Mouse (Mus musculus) telencephalon, adult 2 months (tissue): ENCODE results near the gene Mllt11.
"Not testable (repeated sequence)": the region's sequence is repeated elsewhere in the genome, so short reads cannot be mapped to it uniquely, and the experiment has no call there.

Source experiments
- DNase-seq: peaks from one replicate; pipeline ENCODE4 v3.0.0-alpha.2; 2011; ENCODE audit warnings: low read depth, low spot score

The Mllt11 gene

DNA sequence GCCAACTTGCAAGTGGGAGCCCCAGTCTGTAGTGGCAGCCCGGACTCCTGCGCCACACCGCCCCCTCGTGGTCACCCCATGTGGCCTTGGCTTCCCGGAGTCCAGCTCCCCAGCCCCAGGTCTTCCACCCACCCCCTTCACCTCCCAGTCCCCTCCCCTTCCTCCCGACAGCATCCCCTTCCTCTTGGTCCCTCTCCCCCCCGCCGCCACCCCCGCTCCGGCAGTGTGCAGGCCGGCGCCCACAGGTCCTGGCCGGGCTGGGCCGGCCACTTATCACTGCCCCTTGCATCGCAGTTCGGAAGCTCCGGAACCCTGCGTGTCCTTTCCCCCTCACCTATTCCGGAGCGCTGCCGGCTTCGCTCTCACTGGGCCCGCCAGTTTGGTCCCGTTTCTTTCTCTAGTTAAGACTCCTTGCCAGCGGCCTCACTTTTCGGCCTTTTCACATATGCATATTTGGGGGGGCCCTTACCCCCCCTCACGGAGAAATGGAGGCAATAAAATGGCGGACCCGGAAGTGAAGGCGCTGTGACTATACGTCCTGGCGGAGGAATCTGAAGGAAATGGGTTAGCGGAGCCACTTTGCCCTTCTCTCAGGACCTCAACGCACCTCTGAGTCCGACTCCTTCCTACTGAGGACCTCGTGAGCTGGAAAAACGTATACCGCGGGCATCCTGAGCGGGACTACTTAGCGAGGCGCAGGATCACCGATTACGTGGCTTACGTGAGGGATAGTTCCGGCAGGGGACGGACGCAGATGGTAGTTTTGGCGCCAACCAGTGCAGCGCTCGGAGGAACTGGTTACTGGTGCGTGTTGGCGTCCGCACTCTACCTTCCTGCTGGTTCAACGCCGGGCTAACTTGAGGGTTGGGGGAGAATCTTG is 14.5 kb downstream of the Mllt11 start, which contains the start of gene Gabpb2:
TSS of gene Gabpb2 (minus strand) at position 662 of the 880 bp plus-strand sequence.
- DNase-seq, result peak; percentile 89

DNA sequence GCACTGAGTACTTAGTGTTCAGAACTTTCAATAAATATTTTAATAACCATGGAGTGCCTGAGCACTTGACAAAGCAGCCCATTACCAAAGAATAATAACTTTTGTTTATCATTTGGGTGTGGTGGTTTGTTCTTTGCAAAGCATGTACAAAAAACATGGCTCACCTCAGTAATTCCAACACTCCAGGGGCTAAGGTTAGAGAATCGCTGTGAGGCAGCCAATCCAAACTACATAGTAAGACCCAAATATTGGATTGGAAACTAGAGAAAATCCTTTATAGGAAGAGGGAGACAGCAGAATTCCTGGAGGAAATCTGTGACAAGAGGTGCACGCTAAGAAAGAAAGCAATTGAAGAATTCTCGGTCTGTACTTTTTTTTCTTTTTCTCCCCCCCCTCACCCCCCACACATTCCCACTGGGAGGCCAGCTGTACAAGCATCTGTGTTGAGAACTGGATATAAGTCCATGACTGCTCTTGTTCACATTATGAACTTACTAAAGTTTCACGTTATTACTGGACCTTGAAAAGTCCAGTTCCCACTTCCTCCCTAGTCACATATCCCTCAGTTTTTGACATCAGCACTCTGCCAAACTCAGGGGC is 15.2 kb downstream of the Mllt11 start:
- no peak for DNase-seq

DNA sequence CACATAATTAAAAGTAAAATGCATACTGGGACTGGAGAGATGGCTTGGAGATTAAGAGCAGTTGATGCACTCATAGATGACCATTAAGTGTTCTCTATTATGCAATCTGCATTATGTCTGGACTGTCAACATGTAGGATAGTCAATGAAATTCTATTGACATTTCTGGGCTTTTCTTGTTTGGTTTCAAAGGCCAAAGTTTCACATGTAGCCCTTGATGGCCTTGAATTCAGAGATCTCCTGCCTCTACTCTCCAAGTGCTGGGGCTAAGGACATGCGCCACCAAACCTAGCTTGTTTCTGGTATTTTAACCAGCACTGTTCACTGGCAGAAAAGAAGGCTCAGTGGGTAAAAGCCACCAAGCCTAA is 18.4 kb downstream of the Mllt11 start:
- DNase-seq, result no peak

DNA sequence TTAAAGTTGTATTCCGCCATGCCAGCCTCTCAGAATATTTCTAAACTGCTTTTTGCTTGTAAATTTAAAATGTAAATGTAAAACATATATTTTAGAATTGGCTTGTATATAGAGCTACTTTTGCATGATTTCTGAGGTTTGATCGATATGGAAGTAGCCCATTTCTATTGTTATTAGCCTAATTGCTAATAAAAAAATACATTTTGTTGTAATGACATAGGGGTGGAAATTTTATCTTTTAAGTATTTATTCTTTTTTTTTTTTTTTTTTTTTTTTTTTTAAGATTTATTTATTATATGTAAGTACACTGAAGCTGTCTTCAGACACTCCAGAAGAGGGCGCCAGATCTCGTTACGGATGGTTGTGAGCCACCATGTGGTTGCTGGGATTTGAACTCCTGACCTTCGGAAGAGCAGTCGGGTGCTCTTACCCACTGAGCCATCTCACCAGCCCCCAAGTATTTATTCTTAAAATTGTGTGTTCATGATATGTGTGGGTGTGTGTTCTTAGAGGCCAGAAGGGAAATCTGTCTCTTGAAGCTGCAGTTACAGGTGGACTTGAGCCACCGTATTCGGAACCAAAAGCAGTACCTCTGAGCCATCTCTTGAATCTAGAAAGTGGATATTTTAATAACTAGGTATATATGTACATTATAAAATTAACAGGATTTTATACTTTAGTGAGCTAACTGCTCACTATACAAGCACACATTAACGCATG is 18.9 kb downstream of the Mllt11 start:
- not testable (repeated sequence) for DNase-seq

DNA sequence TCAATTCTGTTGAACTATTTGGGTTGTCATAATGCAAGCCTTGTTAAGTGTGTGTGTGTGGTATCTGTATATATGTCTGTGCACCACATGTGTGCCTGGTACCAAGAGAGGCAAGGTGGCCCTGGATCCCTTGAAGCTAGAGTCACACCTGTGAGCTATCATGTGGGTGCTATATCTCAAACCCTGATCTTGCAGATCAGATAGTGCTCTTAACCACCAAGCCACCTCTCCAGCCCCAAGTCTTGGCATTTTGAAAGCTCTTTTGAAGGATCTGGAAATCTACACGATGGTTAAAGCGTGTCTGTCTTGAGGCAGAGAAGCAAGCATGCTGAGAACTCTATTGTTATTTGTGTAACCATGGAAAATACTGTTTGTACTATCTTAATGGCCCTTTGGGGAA is 21.4 kb downstream of the Mllt11 start:
- no peak for DNase-seq

DNA sequence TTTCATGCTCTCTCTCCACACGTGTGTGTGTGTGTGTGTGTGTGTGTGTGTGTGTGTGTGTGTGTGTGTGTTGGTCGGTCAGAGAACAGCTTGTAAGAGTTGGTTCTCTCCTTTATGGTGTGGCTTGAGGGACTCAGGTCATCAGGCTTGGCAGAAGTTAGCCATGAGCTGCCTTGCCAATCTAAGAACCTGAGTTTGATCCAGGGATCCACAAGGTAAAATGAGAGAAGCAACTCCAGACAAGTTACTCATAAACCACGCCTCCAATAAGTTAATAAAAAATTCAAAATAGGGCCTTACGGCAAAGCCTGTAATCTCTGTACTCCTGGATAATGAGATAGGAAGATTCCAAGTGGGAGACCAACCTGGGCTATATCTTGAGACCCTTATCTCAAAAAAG is 23.7 kb downstream of the Mllt11 start:
- DNase-seq, result no peak

DNA sequence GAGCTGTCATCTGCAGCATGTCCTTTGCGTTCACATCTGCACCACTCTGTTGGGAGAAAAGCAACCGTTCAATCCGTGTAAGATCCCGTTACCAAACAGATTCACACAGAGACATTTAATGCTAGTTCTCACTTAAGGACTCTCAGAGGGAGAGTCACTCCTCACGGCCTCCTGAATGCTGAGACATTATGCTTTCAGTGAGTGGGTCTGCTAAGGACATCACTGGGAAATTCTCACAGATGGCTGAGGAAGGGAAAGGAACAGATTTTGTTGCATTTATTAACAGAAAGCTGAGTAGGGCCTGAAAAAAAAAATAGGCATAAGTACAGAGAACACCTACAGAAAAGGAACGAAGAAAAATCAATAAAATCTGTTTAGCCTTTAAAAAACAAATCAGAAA is 28.1 kb downstream of the Mllt11 start:
- DNase-seq, result peak; percentile 66

DNA sequence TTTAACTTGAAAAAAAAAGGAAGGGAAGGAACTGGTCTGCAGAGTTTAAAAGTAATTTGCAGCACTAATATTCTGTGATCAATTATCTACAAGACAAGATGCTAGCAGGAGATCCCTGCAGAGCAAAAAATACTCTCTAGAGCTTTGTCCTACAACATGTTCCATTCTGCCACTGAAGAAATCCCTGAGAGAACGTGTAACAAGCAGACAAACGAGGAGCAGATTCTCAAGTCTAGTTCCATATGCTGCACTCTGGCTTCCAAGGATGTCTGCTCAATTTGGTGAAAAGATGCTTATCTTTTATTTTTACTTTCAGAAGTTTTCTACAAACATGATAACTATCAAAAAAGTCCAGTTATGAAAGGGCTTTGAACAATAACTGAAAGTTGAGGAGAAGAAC is 31.4 kb downstream of the Mllt11 start:
- DNase-seq, result peak; percentile 48

DNA sequence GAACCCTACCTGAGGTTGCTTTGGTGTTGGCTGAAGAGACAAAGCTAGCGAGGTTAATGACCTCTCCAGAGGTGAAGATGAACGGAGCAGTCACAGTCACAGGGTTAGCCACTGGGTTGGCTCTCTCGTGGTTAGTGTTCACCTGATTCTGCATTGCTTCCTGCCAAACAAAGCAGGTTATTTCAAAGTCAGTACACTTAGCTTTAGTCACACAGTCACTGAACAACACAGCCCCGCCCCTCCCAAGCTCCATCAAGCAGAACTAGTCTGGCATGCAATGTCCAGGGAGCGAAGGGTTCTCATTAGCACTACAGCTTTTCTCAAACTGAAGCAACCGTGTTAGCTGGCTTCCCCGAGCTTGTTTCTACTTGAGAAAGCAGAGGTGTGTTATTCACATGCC is 31.8 kb downstream of the Mllt11 start:
- DNase-seq, result no peak

DNA sequence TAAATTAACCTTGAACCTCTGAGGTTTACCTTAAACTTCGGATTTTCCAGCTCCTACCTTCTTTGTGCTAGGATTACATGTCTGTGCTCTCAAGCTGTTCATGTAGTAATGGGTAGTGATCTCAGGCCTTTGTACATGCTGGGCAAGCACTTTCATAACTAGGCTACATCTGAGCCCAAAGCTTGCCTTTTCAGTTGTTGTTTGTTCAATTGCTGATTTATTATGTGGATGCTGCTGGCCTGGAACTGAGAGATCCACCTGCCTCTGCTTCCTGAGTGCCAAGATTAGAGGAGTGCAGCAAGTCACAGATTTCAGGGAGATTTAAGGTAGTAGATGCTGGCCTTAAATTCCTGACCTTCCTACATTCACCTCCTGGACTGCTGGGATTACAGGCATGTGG is 32.9 kb downstream of the Mllt11 start:
- no peak for DNase-seq

DNA sequence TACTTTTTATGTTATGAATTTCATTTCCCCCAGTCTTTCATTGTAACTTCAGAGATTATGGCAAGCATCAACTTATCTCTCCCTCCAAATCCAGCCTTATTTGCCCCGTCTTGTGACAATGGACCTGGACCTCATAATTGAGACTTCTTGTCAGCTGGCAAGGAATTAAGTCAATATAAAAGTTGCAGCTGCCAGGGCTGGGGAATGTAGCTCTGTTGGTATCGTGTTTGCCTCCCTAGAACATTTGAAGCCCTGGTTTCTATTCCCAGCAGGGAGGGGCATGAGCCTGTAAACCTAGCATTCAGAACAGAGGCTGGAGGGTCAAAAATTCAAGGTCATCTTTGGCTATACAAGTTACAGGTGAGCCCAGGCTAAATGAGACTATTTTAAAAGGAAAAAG is 36.2 kb downstream of the Mllt11 start:
- no peak for DNase-seq

DNA sequence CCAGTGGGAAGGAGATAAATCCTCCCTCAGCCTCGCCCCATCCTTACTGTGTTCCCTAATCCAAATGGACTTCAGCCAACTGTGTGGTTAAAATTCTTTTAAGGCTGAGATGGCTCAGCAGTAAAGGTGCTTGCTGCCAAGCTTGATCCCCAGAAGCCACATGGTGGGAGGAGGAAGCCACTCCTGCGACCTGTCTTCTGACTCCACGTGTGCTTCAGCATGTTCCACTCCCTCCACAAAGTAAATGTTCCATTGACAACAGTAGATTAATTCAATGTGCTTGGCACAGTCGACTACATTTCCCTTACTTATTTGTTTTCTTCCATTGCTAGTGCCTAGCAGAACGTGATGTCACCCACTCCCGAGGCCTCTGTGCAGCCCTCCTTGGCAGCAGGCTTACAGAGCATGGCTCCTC is 37.2 kb downstream of the Mllt11 start:
- DNase-seq, result no peak

DNA sequence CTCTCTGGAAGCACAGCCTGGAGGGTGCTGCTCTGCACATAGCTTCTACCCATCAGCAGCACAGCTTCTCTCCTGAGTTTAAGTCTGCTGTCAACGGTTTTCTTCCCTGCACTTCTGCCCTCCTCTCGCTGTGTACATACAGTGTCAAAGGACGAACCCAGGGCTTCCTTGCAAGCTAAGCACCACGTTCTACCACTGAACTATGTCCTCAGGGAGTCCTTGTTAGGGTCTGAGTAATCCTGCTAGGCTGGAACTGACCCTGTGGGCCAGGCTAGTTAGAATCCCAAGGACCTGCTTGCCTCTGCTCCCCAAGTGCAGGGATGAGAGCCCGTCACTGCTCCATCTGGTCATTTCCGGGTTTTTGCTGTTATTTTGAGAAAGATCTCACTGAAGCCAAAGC is 45.1 kb downstream of the Mllt11 start:
- no peak for DNase-seq

DNA sequence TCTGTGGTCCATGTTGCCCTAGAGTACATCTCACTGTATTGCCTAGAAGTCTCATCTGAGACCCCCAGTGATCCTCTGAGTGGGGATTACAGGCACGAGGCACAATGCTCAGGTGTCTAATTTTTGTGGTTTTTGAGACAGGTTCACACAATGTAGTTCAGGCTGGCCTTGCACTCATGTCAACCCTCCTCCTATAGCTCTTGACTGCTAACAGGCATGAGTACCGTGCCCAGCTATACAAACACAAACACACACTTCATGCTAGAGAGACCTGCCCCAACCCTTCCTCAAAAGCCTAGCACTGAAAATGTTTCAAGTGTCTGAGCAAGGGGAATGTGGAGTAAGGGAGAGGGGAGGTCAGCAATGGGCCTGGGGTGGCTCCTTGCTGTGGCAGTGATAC is 45.9 kb downstream of the Mllt11 start:
- DNase-seq, result no peak

DNA sequence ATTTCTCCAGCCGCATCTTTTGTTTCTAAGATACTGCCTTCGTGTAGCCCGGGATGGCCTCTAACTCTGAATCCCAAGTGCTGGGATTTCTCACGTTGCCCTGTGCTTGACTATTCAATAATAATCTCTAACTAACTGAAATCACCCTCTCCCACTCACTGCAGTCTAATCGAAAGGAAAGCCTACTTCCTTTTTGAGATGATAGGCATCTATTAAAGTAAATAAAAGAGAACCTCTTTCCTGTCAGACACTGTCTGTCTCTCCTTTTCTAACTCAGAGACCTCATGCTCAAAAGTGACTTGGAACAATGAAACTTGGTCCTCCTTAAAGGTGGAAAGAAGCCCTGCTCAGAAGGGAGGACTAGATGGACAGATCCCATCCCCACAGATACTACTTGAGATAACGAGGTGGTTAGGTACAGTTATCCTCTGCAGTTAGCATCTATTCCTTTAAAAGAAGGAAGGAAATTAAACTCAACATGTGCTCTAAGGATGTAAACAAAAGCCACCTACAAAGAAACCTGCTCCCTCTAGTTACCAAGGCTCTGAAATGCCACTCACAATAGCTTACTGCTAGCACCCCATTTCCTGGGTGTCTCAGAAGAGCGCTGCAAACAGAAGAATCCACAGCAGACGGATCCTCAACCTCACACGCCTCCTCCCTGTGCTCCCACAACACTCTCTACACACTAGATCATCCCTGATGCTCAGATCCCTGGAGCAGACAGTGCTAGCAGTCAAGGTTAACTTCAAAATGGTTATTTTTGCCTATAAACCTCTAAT is 47.0 kb downstream of the Mllt11 start:
- DNase-seq, result no peak

DNA sequence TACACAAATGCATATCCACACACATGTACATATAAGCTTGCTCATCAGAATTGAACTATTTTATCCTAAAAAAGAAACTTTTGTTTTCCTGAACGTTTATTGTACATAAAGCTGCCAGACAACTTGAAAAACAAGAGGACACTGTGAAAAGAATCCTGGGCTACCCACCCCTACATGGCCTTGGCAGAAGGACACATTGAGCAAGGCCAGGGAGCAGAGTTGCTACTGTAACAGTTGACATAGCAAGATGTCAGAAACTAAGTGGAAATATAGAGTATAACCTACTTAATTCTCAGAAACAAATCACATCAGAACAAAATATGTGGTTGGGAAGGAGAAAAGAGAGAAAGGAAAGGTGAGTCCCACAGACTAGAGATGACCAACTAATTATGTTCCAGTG is 50.1 kb downstream of the Mllt11 start:
- no peak for DNase-seq

DNA sequence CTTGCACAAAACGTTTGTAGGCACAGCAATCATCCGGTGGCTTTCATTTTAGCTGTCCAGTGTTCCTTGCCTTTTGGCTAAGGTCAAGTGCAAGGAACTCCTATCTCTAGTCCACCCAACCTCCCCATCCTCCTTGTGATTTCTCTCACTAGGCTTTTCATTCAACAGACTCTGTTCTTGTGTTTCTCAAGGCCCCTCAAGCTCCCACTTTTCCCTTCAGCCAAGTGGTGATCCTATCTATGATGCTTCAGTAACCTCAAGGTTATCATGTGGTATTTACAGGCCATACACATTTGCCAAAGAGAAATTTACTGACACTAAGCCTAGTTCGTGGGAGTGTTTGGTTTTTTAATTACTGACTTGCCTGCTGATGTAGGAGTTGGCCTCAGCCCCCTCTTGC is 52.1 kb downstream of the Mllt11 start:
- no peak for DNase-seq

DNA sequence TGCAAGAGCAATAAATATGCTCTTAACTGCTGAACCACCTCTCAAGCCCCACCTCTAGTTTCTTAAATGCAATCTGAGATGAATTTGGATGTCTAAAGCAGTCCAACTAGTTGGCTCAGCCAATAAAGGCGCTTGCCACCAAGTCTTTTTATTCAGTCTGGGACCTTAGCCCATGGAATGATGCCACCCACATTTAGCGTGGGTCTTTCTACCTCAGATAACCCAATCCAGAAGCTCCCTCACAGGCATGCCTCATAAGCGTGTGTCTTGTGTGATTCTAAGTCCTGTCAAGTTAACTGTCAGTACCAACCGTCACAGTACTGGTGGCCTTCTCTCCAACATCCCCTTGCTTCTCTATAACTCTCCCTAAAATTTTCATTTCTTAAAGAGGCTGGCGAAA is 53.0 kb downstream of the Mllt11 start:
- DNase-seq, result no peak

DNA sequence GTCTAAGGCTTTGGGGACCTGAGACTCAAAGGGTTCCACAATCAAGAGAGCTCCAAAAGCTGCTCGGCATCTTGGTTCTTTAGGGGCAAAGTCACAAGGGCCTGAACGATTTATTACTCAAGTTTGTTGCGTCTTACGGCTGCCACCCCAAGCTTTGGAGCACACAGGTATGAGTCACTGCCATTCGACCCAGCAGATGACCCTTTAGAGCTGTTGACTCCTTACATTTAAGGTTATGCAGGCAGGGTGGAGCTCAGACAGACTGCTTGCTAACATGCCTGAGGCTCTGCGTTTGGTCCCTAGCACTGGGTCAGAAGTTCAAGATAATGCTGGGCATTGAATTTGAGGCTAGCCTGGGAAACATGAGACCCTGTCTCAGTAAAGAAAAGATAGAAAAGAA is 54.4 kb downstream of the Mllt11 start:
- DNase-seq, result no peak

DNA sequence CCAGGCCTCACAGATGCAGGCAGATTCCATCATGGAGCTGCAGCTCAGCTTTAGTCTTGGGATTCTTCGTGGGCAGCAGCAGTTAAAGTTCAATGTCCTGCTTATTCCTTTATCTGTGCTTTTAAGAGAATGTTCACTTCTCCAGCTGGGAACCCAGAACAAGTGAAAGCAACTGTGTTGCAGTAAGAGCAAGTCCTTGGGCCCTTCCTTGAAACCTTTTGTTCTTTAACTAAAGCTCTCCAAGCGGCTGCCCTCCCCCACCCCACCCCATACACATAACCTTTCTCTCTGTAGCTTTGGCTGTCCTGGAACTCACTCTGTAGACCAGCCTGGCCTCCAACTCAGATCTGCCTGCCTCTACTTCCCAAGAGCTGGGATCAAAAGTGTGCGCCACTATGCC is 55.5 kb downstream of the Mllt11 start:
- no peak for DNase-seq

DNA sequence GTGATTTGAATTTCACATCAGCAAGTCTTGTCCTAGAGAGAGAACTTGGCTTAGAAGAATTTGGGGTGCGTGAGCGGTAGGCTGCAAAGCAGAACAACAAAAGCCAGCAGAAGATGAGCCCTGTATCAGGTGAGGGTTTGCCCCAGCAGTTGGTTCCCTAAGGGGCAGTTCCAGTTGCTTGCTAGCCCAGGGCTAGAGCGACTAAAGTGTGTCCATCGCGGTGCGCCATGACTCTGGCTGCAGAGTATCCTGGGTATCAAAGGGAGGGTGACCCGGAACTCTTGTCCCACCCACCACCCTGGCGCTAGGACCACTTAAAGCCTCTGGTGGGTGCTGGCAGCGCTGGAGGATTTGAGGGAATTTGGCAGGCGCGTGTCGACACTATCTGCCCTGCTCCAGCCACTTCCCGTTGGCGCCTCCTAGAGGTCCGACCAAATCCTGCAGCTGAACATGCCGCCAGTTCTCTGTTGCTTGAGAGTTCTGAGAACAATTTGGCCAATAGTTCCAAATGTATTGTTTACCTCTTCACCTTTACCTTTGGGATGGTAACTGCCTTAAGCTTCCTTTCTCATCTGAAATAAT is 57.9 kb downstream of the Mllt11 start:
- DNase-seq, result no peak
